ENCODE assay signal across 8 mouse cellular contexts in genomic region chr17:46703971-46704886, GRCm38 (mm10). TPM values are rescaled to one million over a fixed set of nuclear protein-coding genes. Genes with fewer than 3 reads are reported as not detected.
DNase-seq lines count a peak whose midpoint lies in the region; ATAC-seq and TF ChIP-seq lines count a peak whose summit lies in the region.

No protein-coding gene starts in this region.

- H3K9me3 ChIP-seq in erythroblast, embryonic 14.5 days (ENCODE audit: control insufficient read depth, low read length): peaks cover 2% of the 10 kb centered on the region; the same call in 1 of the 2 replicates
- H3K9me3 ChIP-seq in embryonic facial prominence, embryonic 10.5 days: no peaks in the 10 kb centered on the region
- no peaks in the 10 kb centered on the region for H3K9me3 ChIP-seq in intestine, embryonic 16.5 days (ENCODE audit: control insufficient read depth, low read length)

- peak; percentile 37 for DNase-seq in A20 (ENCODE audit: low read depth, low spot score)
- DNase-seq in embryonic facial prominence, embryonic 10.5 days (ENCODE audit: low spot score): no peak
- no peak for DNase-seq in spleen, postnatal 36 days (ENCODE audit: low spot score in 2 of 2)
- no peak for DNase-seq in layer of hippocampus, postnatal 14 days (ENCODE audit: low spot score in 2 of 2)

- WGBS in embryonic facial prominence, embryonic 10.5 days: 5% methylated on average over 41 of the region's 41 CpGs
- 2% methylated on average over 41 of the region's 41 CpGs for WGBS in intestine, embryonic 16.5 days

- peak overlapping the region; percentile 92 for H3K9ac ChIP-seq in intestine, embryonic 16.5 days (ENCODE audit: low read depth, low read length)

- H3K4me2 ChIP-seq in intestine, embryonic 16.5 days (ENCODE audit: low read depth, low read length): peak overlapping the region; percentile 70
- H3K4me2 ChIP-seq in myocyte (ENCODE audit: low read depth): peak overlapping the region; percentile 90

- H3K79me2 ChIP-seq in myocyte (ENCODE audit: control insufficient read depth, insufficient read depth): peaks cover 38% of the 10 kb centered on the region

- H3K27ac ChIP-seq in embryonic facial prominence, embryonic 10.5 days (replicated peaks): peak overlapping the region; percentile 94
- H3K27ac ChIP-seq in intestine, embryonic 16.5 days (ENCODE audit: low read length): peak overlapping the region; percentile 93

- peak overlapping the region; percentile 92 for H3K4me3 ChIP-seq in erythroblast, embryonic 14.5 days (replicated peaks)
- peak overlapping the region; percentile 94 for H3K4me3 ChIP-seq in embryonic facial prominence, embryonic 10.5 days
- peak overlapping the region; percentile 86 for H3K4me3 ChIP-seq in intestine, embryonic 16.5 days (ENCODE audit: low read length)
- H3K4me3 ChIP-seq in myocyte: peak overlapping the region; percentile 51

- TF ChIP-seq POLR2A in myocyte (IDR thresholded peaks at IDR 0.05; ENCODE audit: insufficient read length, low read depth): no peak

- H3ac ChIP-seq in myocyte (ENCODE audit: control insufficient read depth, insufficient read length): peak overlapping the region; percentile 35

- H3K4me1 ChIP-seq in erythroblast, embryonic 14.5 days (ENCODE audit: control insufficient read depth): peaks cover 61% of the 10 kb centered on the region
- H3K4me1 ChIP-seq in embryonic facial prominence, embryonic 10.5 days: peaks cover 45% of the 10 kb centered on the region
- H3K4me1 ChIP-seq in intestine, embryonic 16.5 days (ENCODE audit: control insufficient read depth, insufficient read depth, low read length): peaks cover 21% of the 10 kb centered on the region

- H3K27me3 ChIP-seq in erythroblast, embryonic 14.5 days (ENCODE audit: control insufficient read depth): peaks cover 4% of the 10 kb centered on the region; the same call in 1 of the 2 replicates
- H3K27me3 ChIP-seq in embryonic facial prominence, embryonic 10.5 days (replicated peaks; ENCODE audit: low read depth, poor library complexity, severe bottlenecking): no peaks in the 10 kb centered on the region
- H3K27me3 ChIP-seq in intestine, embryonic 16.5 days (replicated peaks; ENCODE audit: control insufficient read depth, insufficient read depth, low read length): no peaks in the 10 kb centered on the region
- no peaks in the 10 kb centered on the region for H3K27me3 ChIP-seq in myocyte (ENCODE audit: control insufficient read depth, insufficient read depth, insufficient read length)

- peaks cover 19% of the 10 kb centered on the region for H3K36me3 ChIP-seq in erythroblast, embryonic 14.5 days (ENCODE audit: control insufficient read depth)
- peaks cover 31% of the 10 kb centered on the region for H3K36me3 ChIP-seq in embryonic facial prominence, embryonic 10.5 days (replicated peaks)
- H3K36me3 ChIP-seq in intestine, embryonic 16.5 days (ENCODE audit: control insufficient read depth, insufficient read depth, low read length): 0 out of 2 replicates have a peak, but pooled peaks cover 2% of the 10 kb centered on the region
- no peaks in the 10 kb centered on the region for H3K36me3 ChIP-seq in myocyte (ENCODE audit: control insufficient read depth, insufficient read depth)

- ATAC-seq in erythroblast, adult 5-6 weeks (replicated peaks; ENCODE audit: low FRiP score, poor library complexity, severe bottlenecking): no peak
- peak; percentile 84 for ATAC-seq in intestine, embryonic 16.5 days

TF ChIP-seq in myocyte, 11 proteins besides CTCF, POLR2A, EP300 and RAD21:
- no peak for TF ChIP-seq TCF3 (IDR thresholded peaks at IDR 0.05; ENCODE audit: insufficient read length, low read depth)
- peak; percentile 29 for TF ChIP-seq POLR2AphosphoS2 (IDR thresholded peaks at IDR 0.05; ENCODE audit: insufficient read length, low read depth)
- no peak for TF ChIP-seq MAX (IDR thresholded peaks at IDR 0.05; ENCODE audit: low read depth)
- TF ChIP-seq MYOG (IDR thresholded peaks at IDR 0.05; ENCODE audit: control insufficient read depth in 1 of 3, insufficient read depth in 1 of 3, insufficient read length in 2 of 3, low read depth in 2 of 3): no peak
- no peak for TF ChIP-seq MYOD1 (IDR thresholded peaks at IDR 0.05; ENCODE audit: control insufficient read depth in 1 of 3, insufficient read length in 2 of 3, low read depth in 2 of 3)

RNA-seq across cellular contexts. Expression of gene Ppp2r5d, which starts 0.7 kb away (rescaled TPM):
- polyA plus RNA-seq in erythroblast, embryonic 14.5 days (2012): 7.4 and 7.5 TPM in 2 replicates
- total RNA-seq in erythroblast, adult 5-6 weeks (2015; ENCODE audit: low replicate concordance): 5.4 and 9.2 TPM in 2 replicates
- total RNA-seq in erythroblast, adult 5-6 weeks (2017; ENCODE audit: low replicate concordance): 7.4 and 10.9 TPM in 2 replicates
- polyA plus RNA-seq in embryonic facial prominence, embryonic 10.5 days (2016; fragmentation: Nextera tagmentation; extraction: Ambion mirVana): 142 and 149 TPM in 2 replicates
- polyA plus RNA-seq in intestine, embryonic 16.5 days (2015; fragmentation: Nextera tagmentation; extraction: Ambion mirVana): 69.7 and 73.4 TPM in 2 replicates
- polyA plus RNA-seq in myocyte (2012; fragmentation: generic; extraction: Trizol): 79.6 TPM
- 10 to 100 TPM; 88.1 to 92.2 TPM for total RNA-seq in layer of hippocampus, postnatal 14 days (2021)

RNA-seq across cellular contexts. Expression of gene Pex6, which starts 7.0 kb away (rescaled TPM):
- polyA plus RNA-seq in erythroblast, embryonic 14.5 days (2012): 1.5 and 1.7 TPM in 2 replicates
- 1.9 and 3.8 TPM in 2 replicates for total RNA-seq in erythroblast, adult 5-6 weeks (2015; ENCODE audit: low replicate concordance)
- 2.8 and 3.9 TPM in 2 replicates for total RNA-seq in erythroblast, adult 5-6 weeks (2017; ENCODE audit: low replicate concordance)
- polyA plus RNA-seq in embryonic facial prominence, embryonic 10.5 days (2016; fragmentation: Nextera tagmentation; extraction: Ambion mirVana): 22.3 and 22.9 TPM in 2 replicates
- 17.1 and 20.8 TPM in 2 replicates for polyA plus RNA-seq in intestine, embryonic 16.5 days (2015; fragmentation: Nextera tagmentation; extraction: Ambion mirVana)
- 29.6 TPM for polyA plus RNA-seq in myocyte (2012; fragmentation: generic; extraction: Trizol)
- total RNA-seq in layer of hippocampus, postnatal 14 days (2021): 10 to 100 TPM; 32.0 to 36.8 TPM

RNA-seq across cellular contexts. Expression of gene Klhdc3, which starts 23.5 kb away (rescaled TPM):
- polyA plus RNA-seq in erythroblast, embryonic 14.5 days (2012): 21.0 and 23.8 TPM in 2 replicates
- 5.9 and 16.9 TPM in 2 replicates for total RNA-seq in erythroblast, adult 5-6 weeks (2015; ENCODE audit: low replicate concordance)
- 4.1 and 5.2 TPM in 2 replicates for total RNA-seq in erythroblast, adult 5-6 weeks (2017; ENCODE audit: low replicate concordance)
- 148 and 151 TPM in 2 replicates for polyA plus RNA-seq in embryonic facial prominence, embryonic 10.5 days (2016; fragmentation: Nextera tagmentation; extraction: Ambion mirVana)
- polyA plus RNA-seq in intestine, embryonic 16.5 days (2015; fragmentation: Nextera tagmentation; extraction: Ambion mirVana): 107 and 111 TPM in 2 replicates
- 128 TPM for polyA plus RNA-seq in myocyte (2012; fragmentation: generic; extraction: Trizol)
- 100 to 1,000 TPM; 174 to 176 TPM for total RNA-seq in layer of hippocampus, postnatal 14 days (2021)

RNA-seq across cellular contexts. Expression of gene Gnmt, which starts 24.7 kb away (rescaled TPM):
- 0.05 TPM in 1 of 2 replicates, not detected in the other for polyA plus RNA-seq in erythroblast, embryonic 14.5 days (2012)
- not detected in 2 replicates for total RNA-seq in erythroblast, adult 5-6 weeks (2015; ENCODE audit: low replicate concordance)
- total RNA-seq in erythroblast, adult 5-6 weeks (2017; ENCODE audit: low replicate concordance): not detected in 2 replicates
- polyA plus RNA-seq in embryonic facial prominence, embryonic 10.5 days (2016; fragmentation: Nextera tagmentation; extraction: Ambion mirVana): 0.51 and 0.57 TPM in 2 replicates
- 8.2 and 10.0 TPM in 2 replicates for polyA plus RNA-seq in intestine, embryonic 16.5 days (2015; fragmentation: Nextera tagmentation; extraction: Ambion mirVana)
- 0.11 TPM for polyA plus RNA-seq in myocyte (2012; fragmentation: generic; extraction: Trizol)
- total RNA-seq in layer of hippocampus, postnatal 14 days (2021): under 1 TPM; 0.76 to 0.98 TPM

RNA-seq across cellular contexts. Expression of gene Mea1, which starts 25.6 kb away (rescaled TPM):
- 13.0 and 13.9 TPM in 2 replicates for polyA plus RNA-seq in erythroblast, embryonic 14.5 days (2012)
- 8.6 and 16.7 TPM in 2 replicates for total RNA-seq in erythroblast, adult 5-6 weeks (2015; ENCODE audit: low replicate concordance)
- total RNA-seq in erythroblast, adult 5-6 weeks (2017; ENCODE audit: low replicate concordance): 15.1 and 24.5 TPM in 2 replicates
- 148 and 156 TPM in 2 replicates for polyA plus RNA-seq in embryonic facial prominence, embryonic 10.5 days (2016; fragmentation: Nextera tagmentation; extraction: Ambion mirVana)
- polyA plus RNA-seq in intestine, embryonic 16.5 days (2015; fragmentation: Nextera tagmentation; extraction: Ambion mirVana): 164 and 169 TPM in 2 replicates
- 145 TPM for polyA plus RNA-seq in myocyte (2012; fragmentation: generic; extraction: Trizol)
- 100 to 1,000 TPM in 1 of 2 experiments, 10 to 100 TPM in 1; 98.2 to 103 TPM for total RNA-seq in layer of hippocampus, postnatal 14 days (2021)
